Mouse (Mus musculus): ENCODE data around the gene Scrn2. TPM values are rescaled to one million over a fixed set of nuclear protein-coding genes. Genes with fewer than 3 reads are reported as not detected.
A peak's percentile ranks its signal among the peaks of the same experiment; 100 is the strongest.

Scrn2 gene
- polyA plus RNA-seq, 2 experiments, result 5.7 to 5.8 TPM

GRCm38 (mm10) chr11:97049492-97050085, 19.9 kb downstream of the Scrn2 start:
- no peaks in the 10 kb centered on the region; the same call in 1 of the 2 replicates for H3K36me3 ChIP-seq (replicated peaks; ENCODE audit: control insufficient read depth, insufficient read depth, low read depth)
- H3K9me3 ChIP-seq (ENCODE audit: control insufficient read depth, low read length), result no peaks in the 10 kb centered on the region
- H3K4me2 ChIP-seq (ENCODE audit: low read depth), result no peak overlapping the region
- peaks cover 8 to 15% of the 10 kb centered on the region in 2 experiments for H3K4me1 ChIP-seq (replicated peaks; ENCODE audit: control insufficient read depth in 2 of 2, insufficient read depth in 2 of 2, low read length in 1 of 2)
- H3K27ac ChIP-seq, result no peak overlapping the region
- WGBS (ENCODE audit: insufficient replicate concordance), result 71% methylated on average over 6 of the region's 6 CpGs
- TF ChIP-seq EP300 (IDR thresholded peaks at IDR 0.05; ENCODE audit: low read depth) (no peak), CTCF (IDR thresholded peaks at IDR 0.05; ENCODE audit: low read depth) (no peak)
- no peak overlapping the region for H3K4me3 ChIP-seq (ENCODE audit: insufficient read depth in 1 of 2, low read depth in 2 of 2, low read length in 2 of 2)
- DNase-seq (ENCODE audit: low read depth in 3 of 3, low spot score in 3 of 3) (no peak), ATAC-seq (ENCODE audit: insufficient read depth) (no peak)
- H3K9ac ChIP-seq (replicated peaks), result no peak overlapping the region
- H3K27me3 ChIP-seq (ENCODE audit: control insufficient read depth, insufficient read depth, low read length), result no peaks in the 10 kb centered on the region

- DNase-seq (ENCODE audit: low read depth in 3 of 3, low spot score in 3 of 3) (peak in 1 of 3 experiments; percentile 35), ATAC-seq (ENCODE audit: insufficient read depth) (peak; percentile 42)
- WGBS (ENCODE audit: insufficient replicate concordance), result 4% methylated on average over 18 of the region's 18 CpGs
- H3K9me3 ChIP-seq (ENCODE audit: control insufficient read depth, low read length), result no peaks in the 10 kb centered on the region
- H3K4me2 ChIP-seq (ENCODE audit: low read depth), result peak within 1 kb of the TSS; percentile 68
- H3K4me3 ChIP-seq (ENCODE audit: insufficient read depth in 1 of 2, low read depth in 2 of 2, low read length in 2 of 2), result peak within 1 kb of the TSS; percentile 54 to 64
- H3K9ac ChIP-seq (replicated peaks), result peak within 1 kb of the TSS; percentile 65
- TF ChIP-seq EP300 (IDR thresholded peaks at IDR 0.05; ENCODE audit: low read depth) (no peak), CTCF (IDR thresholded peaks at IDR 0.05; ENCODE audit: low read depth) (peak; percentile 47)
- no peak within 1 kb of the TSS; the same call in 1 of the 2 replicates for H3K27ac ChIP-seq
- no peaks in the 10 kb centered on the region; the same call in 1 of the 2 replicates for H3K36me3 ChIP-seq (replicated peaks; ENCODE audit: control insufficient read depth, insufficient read depth, low read depth)
- H3K4me1 ChIP-seq (replicated peaks; ENCODE audit: control insufficient read depth in 2 of 2, insufficient read depth in 2 of 2, low read length in 1 of 2), result peaks cover 8 to 15% of the 10 kb centered on the region in 2 experiments
- H3K27me3 ChIP-seq (ENCODE audit: control insufficient read depth, insufficient read depth, low read length), result no peaks in the 10 kb centered on the region
Measured at GRCm38 (mm10) chr11:97050216-97050943, 20.6 kb downstream of the Scrn2 start, which contains the start of gene Osbpl7. Gene Osbpl7 (plus strand): TSS chr11:97050628.

DNA sequence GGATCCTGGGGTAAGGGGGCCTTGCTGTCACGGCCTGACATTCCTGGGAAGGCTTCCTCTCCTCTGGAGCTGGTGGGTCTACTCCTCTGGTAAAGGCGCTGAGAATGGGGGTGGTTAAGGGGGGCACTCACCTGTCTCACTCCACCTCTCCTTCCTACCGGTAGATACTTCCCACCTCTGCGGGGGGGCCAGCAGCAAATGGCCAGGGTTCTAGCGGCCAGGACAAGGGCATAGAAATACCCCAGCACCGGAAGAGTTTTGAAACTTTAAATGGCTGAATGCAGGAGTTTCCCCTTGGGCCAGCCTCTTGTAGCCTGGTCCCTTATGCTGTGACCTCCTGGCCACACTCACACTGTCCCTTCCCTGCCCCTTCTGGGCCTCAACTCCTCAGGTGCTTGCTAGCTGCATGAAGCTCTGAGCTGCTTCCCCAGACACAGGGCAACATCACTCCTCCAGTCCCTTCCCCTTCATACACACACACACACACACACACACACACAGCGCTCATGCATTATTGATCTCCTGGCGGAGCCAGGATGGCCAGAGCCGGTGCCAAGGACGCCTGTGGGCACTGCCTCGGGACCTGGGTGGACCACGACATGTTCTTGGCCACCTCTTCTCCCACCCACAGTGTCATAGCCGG, 21.3 kb downstream of the Scrn2 start:
- ATAC-seq (ENCODE audit: insufficient read depth) (peak; percentile 11; the same call in 1 of the 2 replicates), DNase-seq (ENCODE audit: low read depth in 3 of 3, low spot score in 3 of 3) (no peak)
- H3K4me3 ChIP-seq (ENCODE audit: insufficient read depth in 1 of 2, low read depth in 2 of 2, low read length in 2 of 2), result peak overlapping the region; percentile 54 to 64
- no peaks in the 10 kb centered on the region for H3K27me3 ChIP-seq (ENCODE audit: control insufficient read depth, insufficient read depth, low read length)
- H3K4me1 ChIP-seq (replicated peaks; ENCODE audit: control insufficient read depth in 2 of 2, insufficient read depth in 2 of 2, low read length in 1 of 2), result peaks cover 8 to 15% of the 10 kb centered on the region in 2 experiments
- no peaks in the 10 kb centered on the region; the same call in 1 of the 2 replicates for H3K36me3 ChIP-seq (replicated peaks; ENCODE audit: control insufficient read depth, insufficient read depth, low read depth)
- H3K9me3 ChIP-seq (ENCODE audit: control insufficient read depth, low read length), result no peaks in the 10 kb centered on the region
- WGBS (ENCODE audit: insufficient replicate concordance), result 13% methylated on average over 13 of the region's 13 CpGs
- peak overlapping the region; percentile 65 for H3K9ac ChIP-seq (replicated peaks)
- H3K4me2 ChIP-seq (ENCODE audit: low read depth), result peak overlapping the region; percentile 68
- H3K27ac ChIP-seq, result no peak overlapping the region; the same call in 1 of the 2 replicates
- no peak for TF ChIP-seq EP300 (IDR thresholded peaks at IDR 0.05; ENCODE audit: low read depth)
- TF ChIP-seq CTCF (IDR thresholded peaks at IDR 0.05; ENCODE audit: low read depth), result no peak

- peak overlapping the region; percentile 54 to 64 for H3K4me3 ChIP-seq (ENCODE audit: insufficient read depth in 1 of 2, low read depth in 2 of 2, low read length in 2 of 2)
- peak; percentile 71; the same call in 1 of the 2 replicates for ATAC-seq (ENCODE audit: insufficient read depth)
- H3K9ac ChIP-seq (replicated peaks), result peak overlapping the region; percentile 65; the same call in 1 of the 2 replicates
Measured at GRCm38 (mm10) chr11:97052219-97052646, 22.5 kb downstream of the Scrn2 start.

More at GRCm38 (mm10) chr11:97052219-97052646, 22.5 kb downstream of the Scrn2 start:
- Histone ChIP-seq H3K4me2 (ENCODE audit: low read depth) (peak overlapping the region; percentile 68), H3K27ac (no peak overlapping the region), H3K27me3 (ENCODE audit: control insufficient read depth, insufficient read depth, low read length) (no peaks in the 10 kb centered on the region), H3K9me3 (ENCODE audit: control insufficient read depth, low read length) (no peaks in the 10 kb centered on the region), H3K4me1 (replicated peaks; ENCODE audit: control insufficient read depth in 2 of 2, insufficient read depth in 2 of 2, low read length in 1 of 2) (peaks cover 8 to 15% of the 10 kb centered on the region in 2 experiments), H3K36me3 (replicated peaks; ENCODE audit: control insufficient read depth, insufficient read depth, low read depth) (no peaks in the 10 kb centered on the region; the same call in 1 of the 2 replicates)
- TF ChIP-seq EP300 (IDR thresholded peaks at IDR 0.05; ENCODE audit: low read depth) (no peak), CTCF (IDR thresholded peaks at IDR 0.05; ENCODE audit: low read depth) (no peak)
- 8% methylated on average over 11 of the region's 11 CpGs for WGBS (ENCODE audit: insufficient replicate concordance)
- DNase-seq (ENCODE audit: low read depth in 3 of 3, low spot score in 3 of 3), result peak in 1 of 3 experiments; percentile 64

All from liver, embryonic 14.5 days (tissue).